Mouse (Mus musculus): ENCODE results near the gene Nup98. TPM values are rescaled to one million over a fixed set of nuclear protein-coding genes. Genes with fewer than 3 reads are reported as not detected.

The Nup98 gene
- polyA plus RNA-seq, 1 experiment from 2014 or later = 45.2 TPM

DNA sequence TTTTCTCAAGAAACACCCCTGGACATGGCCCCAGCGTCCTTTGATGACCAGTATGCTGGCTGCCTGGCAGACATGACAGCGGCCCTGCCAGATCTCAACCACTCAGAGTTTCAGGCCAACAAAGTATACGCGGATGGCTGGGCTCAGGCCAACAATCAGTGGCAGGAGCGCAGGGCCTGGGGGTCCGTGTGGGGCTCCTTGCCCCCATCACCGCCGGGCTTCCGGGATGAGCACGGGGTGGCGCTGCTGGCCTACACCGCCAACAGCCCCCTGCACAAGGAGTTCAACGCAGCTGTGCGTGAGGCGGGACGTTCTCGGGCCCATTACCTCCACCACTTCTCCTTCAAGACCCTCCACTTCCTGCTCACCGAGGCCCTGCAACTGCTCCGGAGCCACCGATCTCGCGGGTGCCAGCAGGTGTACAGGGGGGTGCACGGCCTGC, 103.3 kb downstream of the Nup98 start:
- no peak overlapping the region for H3K27ac ChIP-seq
- peak overlapping the region; percentile 29; the same call in 1 of the 2 replicates for H3K9ac ChIP-seq
- H3K4me3 ChIP-seq (replicated peaks) = peak overlapping the region; percentile 23

DNA sequence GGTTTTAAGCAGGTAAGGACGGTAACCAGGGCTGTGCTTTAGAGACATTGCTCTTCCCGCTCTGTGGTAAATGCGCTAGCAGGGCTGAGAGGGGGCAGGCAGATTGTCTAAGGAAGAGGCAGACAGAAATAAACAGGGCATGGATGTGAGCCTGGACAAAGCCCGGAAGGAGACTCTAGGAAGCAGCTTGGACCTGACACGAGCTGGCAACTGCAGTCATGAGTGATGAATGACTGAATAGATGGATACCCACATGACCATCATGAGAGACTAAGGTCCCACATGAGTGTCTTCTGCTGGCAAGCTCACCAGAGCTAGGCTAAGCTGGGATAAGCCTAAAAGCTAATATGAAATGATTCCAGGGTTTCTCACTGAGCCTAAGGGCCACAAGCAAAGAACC, 105.8 kb downstream of the Nup98 start:
- no peak for ATAC-seq (ENCODE audit: low FRiP score)
- H3K9me3 ChIP-seq = no peaks in the 10 kb centered on the region
- no peak overlapping the region for H3K4me3 ChIP-seq (replicated peaks)
- WGBS = 78% methylated on average over 5 of the region's 5 CpGs
- no peaks in the 10 kb centered on the region for H3K36me3 ChIP-seq (replicated peaks)
- no peak overlapping the region for H3K9ac ChIP-seq
- peaks cover 25% of the 10 kb centered on the region for H3K4me1 ChIP-seq
- peaks cover 6% of the 10 kb centered on the region; the same call in 1 of the 2 replicates for H3K27me3 ChIP-seq
- no peak overlapping the region for H3K4me2 ChIP-seq
- no peak overlapping the region for H3K27ac ChIP-seq

More for the DNA sequence above, 103.3 kb downstream of the Nup98 start:
- Histone ChIP-seq H3K27me3 (no peaks in the 10 kb centered on the region; the same call in 1 of the 2 replicates), H3K4me1 (peaks cover 7% of the 10 kb centered on the region), H3K9me3 (no peaks in the 10 kb centered on the region), H3K4me2 (peak overlapping the region; percentile 52), H3K36me3 (replicated peaks) (no peaks in the 10 kb centered on the region)
- WGBS = 15% methylated on average over 23 of the region's 23 CpGs
- 0 out of 2 replicates have a peak, but pooled peaks have one; percentile 44 for ATAC-seq (ENCODE audit: low FRiP score)

GRCm38 (mm10) chr7:102103555-102103954, 106.4 kb downstream of the Nup98 start:
- Histone ChIP-seq H3K36me3 (replicated peaks) (no peaks in the 10 kb centered on the region), H3K4me3 (replicated peaks) (no peak overlapping the region), H3K27me3 (peaks cover 10% of the 10 kb centered on the region), H3K4me2 (no peak overlapping the region), H3K27ac (no peak overlapping the region), H3K9ac (no peak overlapping the region), H3K4me1 (peaks cover 25% of the 10 kb centered on the region), H3K9me3 (no peaks in the 10 kb centered on the region)
- 88% methylated on average over 2 of the region's 2 CpGs for WGBS
- ATAC-seq (ENCODE audit: low FRiP score) = no peak

GRCm38 (mm10) chr7:102102696-102103095, 107.3 kb downstream of the Nup98 start:
- Histone ChIP-seq H3K36me3 (replicated peaks) (no peaks in the 10 kb centered on the region), H3K4me3 (replicated peaks) (no peak overlapping the region), H3K9ac (no peak overlapping the region), H3K4me2 (no peak overlapping the region), H3K27me3 (peaks cover 10% of the 10 kb centered on the region), H3K27ac (no peak overlapping the region), H3K9me3 (no peaks in the 10 kb centered on the region), H3K4me1 (peaks cover 25% of the 10 kb centered on the region)
- no peak for ATAC-seq (ENCODE audit: low FRiP score)
- 50% methylated on average over 6 of the region's 6 CpGs for WGBS

DNA sequence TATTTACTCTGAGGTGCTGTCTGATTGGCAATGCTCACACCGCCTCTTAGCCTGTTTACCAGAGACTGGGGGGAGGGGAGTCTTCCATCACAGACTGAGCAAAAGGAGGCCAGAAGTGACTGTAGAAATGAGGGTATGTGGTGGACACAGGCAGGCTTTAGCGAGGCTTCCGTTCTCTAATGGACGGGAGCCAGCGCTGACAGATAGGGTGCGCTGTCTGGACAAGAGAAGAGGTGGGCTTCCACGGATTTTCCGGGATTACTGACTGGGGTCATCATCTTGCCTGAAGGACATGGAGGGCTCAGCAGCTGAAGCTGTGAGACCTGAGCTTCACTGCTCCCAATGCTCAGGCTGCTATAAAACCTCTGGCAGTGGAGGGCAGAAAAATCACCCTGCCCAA, 107.7 kb downstream of the Nup98 start:
- H3K4me2 ChIP-seq = no peak overlapping the region
- H3K4me3 ChIP-seq (replicated peaks) = no peak overlapping the region
- peaks cover 25% of the 10 kb centered on the region for H3K4me1 ChIP-seq
- no peak overlapping the region for H3K27ac ChIP-seq
- no peak for ATAC-seq (ENCODE audit: low FRiP score)
- no peak overlapping the region for H3K9ac ChIP-seq
- WGBS = 44% methylated on average over 8 of the region's 8 CpGs
- no peaks in the 10 kb centered on the region for H3K9me3 ChIP-seq
- H3K27me3 ChIP-seq = peaks cover 10% of the 10 kb centered on the region
- H3K36me3 ChIP-seq (replicated peaks) = no peaks in the 10 kb centered on the region

DNA sequence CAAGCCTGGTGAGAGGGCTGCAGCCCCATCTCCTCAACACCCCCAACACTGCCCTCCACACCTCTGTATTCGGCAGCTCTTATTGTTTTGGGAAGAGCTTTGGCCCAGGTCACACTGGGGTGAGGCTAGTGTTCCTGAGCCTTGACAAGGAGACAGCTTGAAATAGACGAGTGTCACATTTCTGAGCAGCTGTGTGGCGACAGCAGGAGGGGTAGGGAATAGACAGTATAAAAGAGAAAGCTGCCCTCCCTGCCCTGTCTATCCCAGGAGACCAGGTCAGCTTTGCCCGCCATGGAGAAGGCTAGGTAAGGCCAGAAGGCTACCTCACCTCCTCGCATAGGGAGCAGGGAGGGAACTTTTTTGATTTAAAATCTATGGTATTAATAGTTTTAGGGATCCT, 108.5 kb downstream of the Nup98 start, which contains the start of gene Art1:
TSS of gene Art1 (plus strand) at position 257 of the 400 bp plus-strand sequence.
- Histone ChIP-seq H3K9ac (no peak within 1 kb of the TSS), H3K27ac (no peak within 1 kb of the TSS), H3K4me3 (replicated peaks) (no peak within 1 kb of the TSS), H3K36me3 (replicated peaks) (no peaks in the 10 kb centered on the region), H3K27me3 (peaks cover 10% of the 10 kb centered on the region), H3K4me1 (peaks cover 18% of the 10 kb centered on the region), H3K9me3 (no peaks in the 10 kb centered on the region), H3K4me2 (peak within 1 kb of the TSS; percentile 55; the same call in 1 of the 2 replicates)
- ATAC-seq (ENCODE audit: low FRiP score) = no peak
- 46% methylated on average over 5 of the region's 5 CpGs for WGBS

DNA sequence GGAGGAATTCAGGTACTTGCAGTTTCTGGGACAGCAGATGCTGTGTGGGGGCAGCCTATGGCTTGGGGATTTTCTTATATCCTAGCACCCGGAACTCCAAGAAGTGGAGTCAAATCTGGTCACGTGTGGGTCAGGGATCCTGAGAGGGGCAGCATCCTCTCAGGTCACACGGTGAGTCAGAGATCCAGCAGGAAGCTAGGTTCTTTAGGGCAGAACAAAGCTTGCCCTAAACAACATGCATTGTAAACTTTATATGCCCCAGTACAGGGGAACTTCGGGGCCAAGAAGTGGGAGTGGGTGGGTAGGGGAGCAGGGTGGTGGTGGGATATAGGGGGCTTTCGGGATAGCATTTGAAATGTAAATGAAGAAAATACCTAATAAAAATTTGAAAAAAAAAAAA, 109.1 kb downstream of the Nup98 start:
- Histone ChIP-seq H3K9ac (no peak overlapping the region), H3K4me3 (replicated peaks) (no peak overlapping the region)
- 60% methylated on average over 5 of the region's 5 CpGs for WGBS

DNA sequence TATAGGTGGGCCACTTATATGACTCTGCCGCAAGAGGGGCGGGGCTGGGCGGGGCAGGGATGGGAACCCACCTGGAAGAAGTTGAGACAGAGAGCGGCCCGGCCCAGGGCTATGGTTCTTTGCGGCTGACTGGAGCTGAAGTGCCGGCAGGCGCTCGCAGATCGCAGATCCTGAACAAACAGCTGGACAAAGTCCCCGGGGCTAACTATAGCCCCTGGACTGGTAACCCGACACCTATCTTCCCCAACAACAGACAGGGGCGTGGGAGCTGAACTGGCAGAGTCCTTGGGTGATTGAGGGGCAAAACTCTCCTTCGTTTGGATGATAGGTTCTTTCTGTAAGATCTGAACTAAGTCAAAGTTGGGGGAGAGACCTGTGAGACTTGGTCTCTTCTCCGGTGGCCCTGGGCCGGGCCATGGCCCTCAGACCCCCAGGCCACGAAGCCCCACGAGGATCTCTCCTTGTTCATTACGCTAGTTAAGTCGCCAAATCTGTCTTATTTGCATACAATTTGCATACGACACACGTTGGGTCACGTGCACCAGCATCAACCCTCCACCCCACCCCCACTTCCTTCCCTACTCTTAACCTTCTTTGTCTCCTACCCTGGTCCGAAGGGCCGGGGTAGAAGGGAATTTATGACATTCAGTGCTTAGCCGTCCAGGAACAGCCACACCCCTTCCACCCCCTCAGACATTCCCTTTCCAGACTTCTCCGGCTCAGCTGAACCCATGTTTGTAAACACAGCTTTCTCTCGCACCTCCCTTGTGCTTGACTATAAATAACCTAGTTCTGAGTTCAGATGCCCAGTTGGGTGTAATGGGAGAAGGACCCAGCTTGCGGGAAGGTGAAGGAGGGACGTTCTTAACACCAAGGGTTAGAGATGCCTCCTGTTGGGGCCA, 110.0 kb downstream of the Nup98 start:
- Histone ChIP-seq H3K9me3 (no peaks in the 10 kb centered on the region), H3K27me3 (peaks cover 10% of the 10 kb centered on the region), H3K4me2 (peak overlapping the region; percentile 55), H3K9ac (no peak overlapping the region), H3K36me3 (replicated peaks) (0 out of 2 replicates have a peak, but pooled peaks cover 4% of the 10 kb centered on the region), H3K4me3 (replicated peaks) (peak overlapping the region; percentile 30), H3K4me1 (peaks cover 18% of the 10 kb centered on the region), H3K27ac (no peak overlapping the region)
- WGBS = 3% methylated on average over 30 of the region's 30 CpGs
- peak; percentile 74 for ATAC-seq (ENCODE audit: low FRiP score)

More for the DNA sequence above, 109.1 kb downstream of the Nup98 start:
- Histone ChIP-seq H3K9me3 (no peaks in the 10 kb centered on the region), H3K27me3 (peaks cover 10% of the 10 kb centered on the region), H3K4me1 (peaks cover 18% of the 10 kb centered on the region), H3K36me3 (replicated peaks) (0 out of 2 replicates have a peak, but pooled peaks cover 1% of the 10 kb centered on the region), H3K27ac (no peak overlapping the region), H3K4me2 (no peak overlapping the region)
- no peak for ATAC-seq (ENCODE audit: low FRiP score)

DNA sequence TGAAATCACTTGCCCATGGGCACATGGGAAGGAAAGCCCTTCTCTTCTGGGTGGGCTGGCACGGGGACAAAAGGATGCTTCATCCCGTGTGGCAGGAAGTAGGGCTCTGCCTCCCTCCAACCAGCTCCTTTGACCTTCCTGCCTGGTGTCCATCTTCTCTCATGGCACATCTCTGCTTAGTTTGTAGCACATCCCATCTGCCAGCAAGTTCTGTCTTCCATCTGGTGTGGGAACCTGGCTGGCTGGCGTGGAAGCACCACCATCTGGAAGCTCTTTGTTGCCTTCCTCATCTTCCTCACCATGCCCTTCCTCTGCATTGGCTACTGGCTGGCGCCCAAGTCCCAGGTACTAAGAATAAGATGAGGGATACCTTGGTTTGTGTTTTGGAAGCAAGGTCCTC, 122.6 kb downstream of the Nup98 start:
- Histone ChIP-seq H3K27ac (no peak overlapping the region), H3K27me3 (no peaks in the 10 kb centered on the region), H3K4me3 (replicated peaks) (no peak overlapping the region), H3K9me3 (no peaks in the 10 kb centered on the region), H3K9ac (no peak overlapping the region), H3K36me3 (replicated peaks) (peaks cover 54% of the 10 kb centered on the region), H3K4me1 (no peaks in the 10 kb centered on the region), H3K4me2 (no peak overlapping the region)
- WGBS = 98% methylated on average over 4 of the region's 4 CpGs
- ATAC-seq (ENCODE audit: low FRiP score) = no peak

- ATAC-seq (ENCODE audit: low FRiP score) = no peak
- no peak overlapping the region for H3K9ac ChIP-seq
- no peak overlapping the region for H3K4me3 ChIP-seq (replicated peaks)
- no peaks in the 10 kb centered on the region for H3K4me1 ChIP-seq
- peaks cover 69% of the 10 kb centered on the region for H3K36me3 ChIP-seq (replicated peaks)
- 96% methylated on average over 26 of the region's 26 CpGs for WGBS
- no peaks in the 10 kb centered on the region for H3K9me3 ChIP-seq
- H3K27ac ChIP-seq = no peak overlapping the region
- no peaks in the 10 kb centered on the region for H3K27me3 ChIP-seq
- H3K4me2 ChIP-seq = no peak overlapping the region
These were observed 125.8 kb downstream of the Nup98 start for GRCm38 (mm10) chr7:102084041-102084696.

DNA sequence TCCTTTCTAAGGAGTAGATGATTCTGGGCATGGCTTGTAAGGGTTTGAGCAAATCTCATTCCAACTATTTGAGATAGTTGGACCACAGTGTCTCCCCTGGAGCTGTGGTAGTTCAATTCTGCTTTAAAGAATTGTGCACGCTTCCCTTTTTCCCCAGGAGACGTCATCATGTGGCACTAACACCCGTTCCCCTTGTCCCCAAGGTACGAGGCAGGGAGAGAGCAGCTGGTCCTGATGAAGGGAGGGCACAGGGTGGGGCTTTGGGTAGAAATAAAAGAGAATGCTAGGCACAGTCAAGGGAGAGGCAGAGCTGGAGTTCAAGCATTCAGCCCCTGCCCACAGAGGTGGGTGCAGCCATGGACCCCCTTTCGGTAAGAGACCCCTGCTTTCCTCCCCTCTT, 127.2 kb downstream of the Nup98 start, which contains the start of gene Trpc2:
TSS of gene Trpc2 (plus strand) at position 301 of the 400 bp plus-strand sequence.
- WGBS = 86% methylated on average over 5 of the region's 5 CpGs
- Histone ChIP-seq H3K4me1 (no peaks in the 10 kb centered on the region), H3K9me3 (no peaks in the 10 kb centered on the region), H3K36me3 (replicated peaks) (peaks cover 68% of the 10 kb centered on the region), H3K27me3 (no peaks in the 10 kb centered on the region), H3K4me2 (no peak within 1 kb of the TSS), H3K4me3 (replicated peaks) (no peak within 1 kb of the TSS), H3K27ac (no peak within 1 kb of the TSS), H3K9ac (no peak within 1 kb of the TSS)
- no peak for ATAC-seq (ENCODE audit: low FRiP score)

- peaks cover 79% of the 10 kb centered on the region for H3K36me3 ChIP-seq (replicated peaks)
- H3K9me3 ChIP-seq = no peaks in the 10 kb centered on the region
- ATAC-seq (ENCODE audit: low FRiP score) = no peak
- H3K27me3 ChIP-seq = no peaks in the 10 kb centered on the region
- H3K4me3 ChIP-seq (replicated peaks) = no peak overlapping the region
- no peak overlapping the region for H3K9ac ChIP-seq
- H3K4me2 ChIP-seq = no peak overlapping the region
- no peak overlapping the region for H3K27ac ChIP-seq
- 95% methylated on average over 5 of the region's 5 CpGs for WGBS
- no peaks in the 10 kb centered on the region for H3K4me1 ChIP-seq
These were observed 128.2 kb downstream of the Nup98 start for GRCm38 (mm10) chr7:102081784-102082183.
